Mouse (Mus musculus): ENCODE measurements around the gene Zkscan8. TPM values are rescaled to one million over a fixed set of nuclear protein-coding genes. Genes with fewer than 3 reads are reported as not detected.

Gene Zkscan8
- total RNA-seq, 2 experiments from 2014 or later, result 16.8 to 24.6 TPM

Other genes starting within 250 kb of the Zkscan8 start
- gene Gpx5, start 238.4 kb downstream of the Zkscan8 start, total RNA-seq (2021), result not detected
- gene Gpx6, start 219.0 kb downstream of the Zkscan8 start, total RNA-seq (2021), result under 1 TPM in 1 of 2 experiments, not detected in 1; 0.27 TPM
- not detected for gene Olfr1367, start 184.2 kb downstream of the Zkscan8 start, total RNA-seq (2021)
- 1 to 10 TPM; 7.7 to 9.5 TPM for gene Zscan12, start 168.3 kb downstream of the Zkscan8 start, total RNA-seq (2021)
- gene Zkscan3, start 128.4 kb downstream of the Zkscan8 start, total RNA-seq (2021), result 10 to 100 TPM; 47.8 to 61.0 TPM
- under 1 TPM; 0.48 to 0.54 TPM for gene Pgbd1, start 90.1 kb downstream of the Zkscan8 start, total RNA-seq (2021)
- 10 to 100 TPM; 28.9 to 37.3 TPM for gene Zscan26, start 77.4 kb downstream of the Zkscan8 start, total RNA-seq (2021)
- gene Nkapl, start 62.6 kb downstream of the Zkscan8 start, total RNA-seq (2021), result 1 to 10 TPM; 1.1 to 1.4 TPM
- 1 to 10 TPM; 2.4 to 3.4 TPM for gene Zkscan4, start 52.2 kb downstream of the Zkscan8 start, total RNA-seq (2021)
- not detected for gene Gm10065, start 51.7 kb downstream of the Zkscan8 start, total RNA-seq (2021)
- gene AK157302, start 35.9 kb downstream of the Zkscan8 start, total RNA-seq (2021), result 10 to 100 TPM; 17.2 to 18.4 TPM
- 100 to 1,000 TPM; 180 to 200 TPM for gene Gm11273, start 29.7 kb downstream of the Zkscan8 start, total RNA-seq (2021)
- gene Olfr1366, start 11.7 kb upstream of the Zkscan8 start, total RNA-seq (2021), result not detected
- not detected for gene Olfr1535, start 28.8 kb upstream of the Zkscan8 start, total RNA-seq (2021)
- gene Olfr1364, start 50.6 kb upstream of the Zkscan8 start, total RNA-seq (2021), result not detected
- not detected for gene Olfr1362, start 82.9 kb upstream of the Zkscan8 start, total RNA-seq (2021)
- gene Olfr11, start 111.4 kb upstream of the Zkscan8 start, total RNA-seq (2021), result not detected
- not detected for gene Olfr1361, start 132.3 kb upstream of the Zkscan8 start, total RNA-seq (2021)
- not detected for gene Olfr1360, start 146.3 kb upstream of the Zkscan8 start, total RNA-seq (2021)
- gene Olfr1359, start 167.0 kb upstream of the Zkscan8 start, total RNA-seq (2021), result not detected
- gene Hist1h2bl, start 185.0 kb upstream of the Zkscan8 start, total RNA-seq (2021), result 100 to 1,000 TPM; 284 to 352 TPM
- gene Hist1h2ai, start 185.3 kb upstream of the Zkscan8 start, total RNA-seq (2021), result 100 to 1,000 TPM; 304 to 363 TPM
- 100 to 1,000 TPM; 397 to 474 TPM for gene Hist1h3h, start 186.5 kb upstream of the Zkscan8 start, total RNA-seq (2021)
- 100 to 1,000 TPM in 1 of 2 experiments, 10 to 100 TPM in 1; 83.1 to 103 TPM for gene Hist1h2bm, start 190.9 kb upstream of the Zkscan8 start, total RNA-seq (2021)
- gene Hist1h4j, start 203.9 kb upstream of the Zkscan8 start, total RNA-seq (2021), result 10 to 100 TPM; 63.1 to 70.2 TPM
- gene Hist1h4k, start 219.4 kb upstream of the Zkscan8 start, total RNA-seq (2021), result 100 to 1,000 TPM; 688 to 818 TPM
- 100 to 1,000 TPM; 111 to 143 TPM for gene Hist1h2ak, start 222.7 kb upstream of the Zkscan8 start, total RNA-seq (2021)
- 100 to 1,000 TPM; 174 to 201 TPM for gene Hist1h2bn, start 223.0 kb upstream of the Zkscan8 start, total RNA-seq (2021)
- gene Hist1h1b, start 249.5 kb upstream of the Zkscan8 start, total RNA-seq (2021), result 100 to 1,000 TPM; 179 to 219 TPM